Mouse (Mus musculus) heart, embryonic 15.5 days (tissue): Measurements from ENCODE around the gene Rai2. TPM values are rescaled to one million over a fixed set of nuclear protein-coding genes. Genes with fewer than 3 reads are reported as not detected.
"Not testable (repeated sequence)": the region's sequence is repeated elsewhere in the genome, so short reads cannot be mapped to it uniquely, and the experiment has no call there.

Experiments
- ATAC-seq: fragments of 200-750 bp; cut with Nextera tagmentation; replicated peaks from 2 replicates; pipeline ENCODE4 v1.8.0; 2017; ENCODE audit warnings: low read depth, moderate TSS enrichment; ENCODE audit not compliant: insufficient number of reproducible peaks, insufficient read depth, low FRiP score
- H3K27ac ChIP-seq: fragments of 300-500 bp; sonication (generic); 2 replicates; pipeline ENCODE4 v1.5.1; 2015; ENCODE audit warnings: mild to moderate bottlenecking, inconsistent platforms
- H3K27me3 ChIP-seq: fragments of 300-500 bp; sonication (generic); 2 replicates; pipeline ENCODE4 v1.6.1; 2015; ENCODE audit warnings: inconsistent platforms
- H3K36me3 ChIP-seq: fragments of 300-500 bp; sonication (generic); 2 replicates; pipeline ENCODE4 v1.6.1; 2015; ENCODE audit warnings: mild to moderate bottlenecking, inconsistent platforms
- H3K4me1 ChIP-seq: fragments of 300-500 bp; sonication (generic); replicated peaks from 2 replicates; pipeline ENCODE4 v1.6.1; 2015; ENCODE audit warnings: inconsistent platforms
- H3K4me2 ChIP-seq: fragments of 300-500 bp; sonication (generic); 2 replicates; pipeline ENCODE4 v1.6.1; 2015; ENCODE audit warnings: inconsistent platforms, mild to moderate bottlenecking, moderate library complexity
- H3K4me3 ChIP-seq: fragments of 300-500 bp; sonication (generic); 2 replicates; pipeline ENCODE4 v1.5.1; 2015; ENCODE audit warnings: mild to moderate bottlenecking, inconsistent platforms
- H3K9ac ChIP-seq: fragments of 300-500 bp; sonication (generic); 2 replicates; pipeline ENCODE4 v1.6.1; 2015; ENCODE audit warnings: mild to moderate bottlenecking, inconsistent platforms
- H3K9me3 ChIP-seq: fragments of 300-500 bp; sonication (generic); replicated peaks from 2 replicates; pipeline ENCODE4 v1.6.1; 2016; ENCODE audit warnings: inconsistent platforms
- WGBS: fragments of 180-500 bp; shearing (Covaris S2); methylation state at CpG from one replicate; pipeline ENCODE4 v1.1.7; 2015; ENCODE audit warnings: mixed read lengths; 5-methylcytosine and 5-hydroxymethylcytosine counted together
- polyA plus RNA-seq: library from polyadenylated mRNA; unstranded; fragments of >200 nt; fragmentation: Nextera tagmentation; extraction: Ambion mirVana; gene quantifications from 2 replicates; pipeline ENCODE4 v1.2.1, GENCODE M21; 2015

The Rai2 gene
- polyA plus RNA-seq, 1 experiment from 2014 or later, result 3.0 TPM

- Histone ChIP-seq H3K4me2 (no peak overlapping the region), H3K36me3 (no peaks in the 10 kb centered on the region), H3K9me3 (no peaks in the 10 kb centered on the region), H3K4me3 (no peak overlapping the region), H3K4me1 (no peaks in the 10 kb centered on the region), H3K9ac (no peak overlapping the region), H3K27me3 (no peaks in the 10 kb centered on the region; the same call in 1 of the 2 replicates), H3K27ac (no peak overlapping the region)
- 66% methylated on average over 12 of the region's 12 CpGs for WGBS
- ATAC-seq, result no peak
These were observed 16.9 kb downstream of the Rai2 start for GRCm38 (mm10) chrX:161733581-161734309.

GRCm38 (mm10) chrX:161734310-161734676 is 17.4 kb downstream of the Rai2 start:
- Histone ChIP-seq H3K4me3 (no peak overlapping the region), H3K27ac (no peak overlapping the region), H3K9ac (no peak overlapping the region), H3K4me1 (no peaks in the 10 kb centered on the region), H3K27me3 (no peaks in the 10 kb centered on the region), H3K36me3 (no peaks in the 10 kb centered on the region), H3K9me3 (no peaks in the 10 kb centered on the region), H3K4me2 (no peak overlapping the region)
- WGBS, result 59% methylated on average over 4 of the region's 4 CpGs
- no peak for ATAC-seq

- ATAC-seq, result no peak
- Histone ChIP-seq H3K27me3 (no peaks in the 10 kb centered on the region), H3K27ac (no peak overlapping the region), H3K9me3 (no peaks in the 10 kb centered on the region), H3K4me1 (no peaks in the 10 kb centered on the region), H3K36me3 (no peaks in the 10 kb centered on the region), H3K9ac (no peak overlapping the region), H3K4me2 (no peak overlapping the region), H3K4me3 (no peak overlapping the region)
- WGBS, result 57% methylated on average over 1 of the region's 1 CpGs
These were observed 22.5 kb downstream of the Rai2 start for GRCm38 (mm10) chrX:161739374-161739773.

GRCm38 (mm10) chrX:161743080-161743479 is 26.2 kb downstream of the Rai2 start:
- Histone ChIP-seq H3K27me3 (no peaks in the 10 kb centered on the region), H3K4me3 (no peak overlapping the region), H3K4me1 (no peaks in the 10 kb centered on the region), H3K36me3 (no peaks in the 10 kb centered on the region), H3K4me2 (no peak overlapping the region), H3K27ac (no peak overlapping the region), H3K9ac (no peak overlapping the region), H3K9me3 (no peaks in the 10 kb centered on the region)
- ATAC-seq, result no peak
- WGBS, result 53% methylated on average over 3 of the region's 3 CpGs

GRCm38 (mm10) chrX:161745296-161745695 is 28.4 kb downstream of the Rai2 start:
- no peak overlapping the region for H3K27ac ChIP-seq
- no peaks in the 10 kb centered on the region for H3K9me3 ChIP-seq
- ATAC-seq, result no peak
- no peak overlapping the region for H3K9ac ChIP-seq
- WGBS, result 56% methylated on average over 3 of the region's 3 CpGs
- no peak overlapping the region for H3K4me2 ChIP-seq
- H3K4me1 ChIP-seq, result no peaks in the 10 kb centered on the region
- H3K4me3 ChIP-seq, result no peak overlapping the region
- no peaks in the 10 kb centered on the region for H3K36me3 ChIP-seq
- H3K27me3 ChIP-seq, result no peaks in the 10 kb centered on the region

GRCm38 (mm10) chrX:161747337-161747736 is 30.5 kb downstream of the Rai2 start:
- ATAC-seq, result no peak
- WGBS, result 61% methylated on average over 2 of the region's 2 CpGs

GRCm38 (mm10) chrX:161753514-161753913 is 36.6 kb downstream of the Rai2 start:
- H3K4me3 ChIP-seq, result no peak overlapping the region
- H3K9ac ChIP-seq, result no peak overlapping the region
- no peaks in the 10 kb centered on the region for H3K36me3 ChIP-seq
- no peak for ATAC-seq
- H3K27me3 ChIP-seq, result no peaks in the 10 kb centered on the region
- H3K27ac ChIP-seq, result no peak overlapping the region
- H3K9me3 ChIP-seq, result no peaks in the 10 kb centered on the region
- no peak overlapping the region for H3K4me2 ChIP-seq
- 78% methylated on average over 2 of the region's 2 CpGs for WGBS
- H3K4me1 ChIP-seq, result no peaks in the 10 kb centered on the region

More at GRCm38 (mm10) chrX:161747337-161747736, 30.5 kb downstream of the Rai2 start:
- no peak overlapping the region for H3K27ac ChIP-seq
- H3K27me3 ChIP-seq, result no peaks in the 10 kb centered on the region
- no peaks in the 10 kb centered on the region for H3K4me1 ChIP-seq
- H3K9ac ChIP-seq, result no peak overlapping the region
- no peaks in the 10 kb centered on the region for H3K36me3 ChIP-seq
- H3K9me3 ChIP-seq, result no peaks in the 10 kb centered on the region
- H3K4me2 ChIP-seq, result no peak overlapping the region
- H3K4me3 ChIP-seq, result no peak overlapping the region

- Histone ChIP-seq H3K9ac (no peak overlapping the region), H3K36me3 (no peaks in the 10 kb centered on the region), H3K4me3 (no peak overlapping the region), H3K4me1 (no peaks in the 10 kb centered on the region), H3K27ac (no peak overlapping the region), H3K27me3 (no peaks in the 10 kb centered on the region), H3K9me3 (no peaks in the 10 kb centered on the region), H3K4me2 (no peak overlapping the region)
- no peak for ATAC-seq
- WGBS, result 72% methylated on average over 12 of the region's 12 CpGs
These were observed 59.6 kb downstream of the Rai2 start for GRCm38 (mm10) chrX:161776321-161776962.

GRCm38 (mm10) chrX:161780321-161781034 is 63.6 kb downstream of the Rai2 start:
- no peak overlapping the region for H3K4me2 ChIP-seq
- H3K4me3 ChIP-seq, result no peak overlapping the region
- no peaks in the 10 kb centered on the region for H3K4me1 ChIP-seq
- H3K9me3 ChIP-seq, result no peaks in the 10 kb centered on the region
- ATAC-seq, result no peak
- H3K36me3 ChIP-seq, result no peaks in the 10 kb centered on the region
- WGBS, result 64% methylated on average over 6 of the region's 6 CpGs
- H3K9ac ChIP-seq, result no peak overlapping the region
- no peak overlapping the region for H3K27ac ChIP-seq
- H3K27me3 ChIP-seq, result no peaks in the 10 kb centered on the region

- no peaks in the 10 kb centered on the region for H3K9me3 ChIP-seq
- no peak for ATAC-seq
These were observed 73.3 kb downstream of the Rai2 start for GRCm38 (mm10) chrX:161790182-161790581.

GRCm38 (mm10) chrX:161826186-161826585 is 109.3 kb downstream of the Rai2 start:
- not testable (repeated sequence) for H3K4me3 ChIP-seq, H3K36me3 ChIP-seq, H3K4me2 ChIP-seq, H3K27me3 ChIP-seq, H3K9ac ChIP-seq, H3K4me1 ChIP-seq, H3K27ac ChIP-seq, ATAC-seq, H3K9me3 ChIP-seq
- WGBS, result 19% methylated on average over 2 of the region's 2 CpGs

More at GRCm38 (mm10) chrX:161790182-161790581, 73.3 kb downstream of the Rai2 start:
- Histone ChIP-seq H3K4me2 (no peak overlapping the region), H3K27ac (no peak overlapping the region), H3K4me1 (no peaks in the 10 kb centered on the region), H3K9ac (no peak overlapping the region), H3K36me3 (no peaks in the 10 kb centered on the region), H3K27me3 (0 out of 2 replicates have a peak, but pooled peaks cover 5% of the 10 kb centered on the region), H3K4me3 (no peak overlapping the region)
- 24% methylated on average over 6 of the region's 6 CpGs for WGBS
